Mouse (Mus musculus): ENCODE measurements around the gene Aldh3b3. TPM values are rescaled to one million over a fixed set of nuclear protein-coding genes. Genes with fewer than 3 reads are reported as not detected.
"Not testable (repeated sequence)": the region's sequence is repeated elsewhere in the genome, so short reads cannot be mapped to it uniquely, and the experiment has no call there.

Gene Aldh3b3
- total and polyA plus RNA-seq, 3 experiments, result not detected

- Histone ChIP-seq H3K9me3 (replicated peaks; ENCODE audit: low read length) (no peaks in the 10 kb centered on the region), H3K9ac (ENCODE audit: insufficient read depth, low read depth) (no peak overlapping the region), H3K36me3 (replicated peaks in 1 of 2; ENCODE audit: control insufficient read depth in 1 of 2, insufficient read depth in 1 of 2, low read length in 1 of 2) (no peaks in the 10 kb centered on the region), H3K27ac (ENCODE audit: insufficient read depth, low read depth) (no peak overlapping the region), H3K79me2 (replicated peaks; ENCODE audit: control insufficient read depth, extremely low read depth, insufficient read depth, poor library complexity, severe bottlenecking) (no peaks in the 10 kb centered on the region), H3K4me2 (ENCODE audit: insufficient read depth, low read depth, poor library complexity, severe bottlenecking) (no peak overlapping the region), H3K4me3 (replicated peaks in 1 of 3; ENCODE audit: low read depth in 2 of 3, low read length in 2 of 3, poor library complexity in 1 of 3) (no peak overlapping the region), H3K4me1 (ENCODE audit: control insufficient read depth in 1 of 2, insufficient read depth in 2 of 2) (peaks cover 2 to 17% of the 10 kb centered on the region in 2 experiments; a peak in 3 of 4 replicates), H3K27me3 (replicated peaks) (no peaks in the 10 kb centered on the region)
- in situ Hi-C loops (cut with MboI; ENCODE audit: low pct_ligation_motif_present, low pct_unique_long_range_greater_than_20kb, low sequenced_read_pairs), result no loop called here
- no peak for TF ChIP-seq RCOR1 (conservative IDR thresholded peaks at IDR 0.05; ENCODE audit: low read depth, low read length)
- no peak for TF ChIP-seq USF2 (conservative IDR thresholded peaks at IDR 0.05; ENCODE audit: low read depth, low read length)
- TF ChIP-seq MAZ (IDR thresholded peaks at IDR 0.05; ENCODE audit: low read depth, low read length), result no peak
- TF ChIP-seq IRF4 (IDR thresholded peaks at IDR 0.05; ENCODE audit: low read depth, low read length), result no peak
- no peak for TF ChIP-seq UBTF (IDR thresholded peaks at IDR 0.05; ENCODE audit: low read depth, low read length)
- no peak for TF ChIP-seq MYC (IDR thresholded peaks at IDR 0.05; ENCODE audit: low read depth, low read length)
- no peak for TF ChIP-seq ELF1 (IDR thresholded peaks at IDR 0.05; ENCODE audit: low read depth, low read length)
- no peak for TF ChIP-seq ETS1 (conservative IDR thresholded peaks at IDR 0.05; ENCODE audit: low read depth, low read length)
- no peak for TF ChIP-seq ZNF384 (IDR thresholded peaks at IDR 0.05; ENCODE audit: low read depth, low read length)
- TF ChIP-seq EP300 (IDR thresholded peaks at IDR 0.05; ENCODE audit: low read length), result no peak
- TF ChIP-seq NRF1 (IDR thresholded peaks at IDR 0.05; ENCODE audit: low read depth, low read length), result no peak
- no peak for TF ChIP-seq RAD21 (IDR thresholded peaks at IDR 0.05; ENCODE audit: low read depth, low read length)
- no peak for TF ChIP-seq ZC3H11A (IDR thresholded peaks at IDR 0.05; ENCODE audit: low read depth, low read length)
- no peak for TF ChIP-seq HCFC1 (IDR thresholded peaks at IDR 0.05; ENCODE audit: low read depth, low read length)
- DNase-seq (ENCODE audit: extremely low read depth), result no peak
- dilution Hi-C loops (cut with MboI; ENCODE audit: extremely low pct_ligation_motif_present, extremely low pct_unique_long_range_greater_than_20kb, low sequenced_read_pairs), result no loop called here
Measured at GRCm38 (mm10) chr19:3960211-3960610, 1.8 kb downstream of the Aldh3b3 start.

- H3K9me3 ChIP-seq (replicated peaks; ENCODE audit: low read length); H3K9ac ChIP-seq (ENCODE audit: insufficient read depth, low read depth); H3K27me3 ChIP-seq (replicated peaks); H3K27ac ChIP-seq (ENCODE audit: insufficient read depth, low read depth); H3K36me3 ChIP-seq (replicated peaks in 1 of 2; ENCODE audit: control insufficient read depth in 1 of 2, insufficient read depth in 1 of 2, low read length in 1 of 2); H3K4me2 ChIP-seq (ENCODE audit: insufficient read depth, low read depth, poor library complexity, severe bottlenecking); dilution Hi-C loops (cut with MboI; ENCODE audit: extremely low pct_ligation_motif_present, extremely low pct_unique_long_range_greater_than_20kb, low sequenced_read_pairs); H3K4me3 ChIP-seq (replicated peaks in 1 of 3; ENCODE audit: low read depth in 2 of 3, low read length in 2 of 3, poor library complexity in 1 of 3); H3K79me2 ChIP-seq (replicated peaks; ENCODE audit: control insufficient read depth, extremely low read depth, insufficient read depth, poor library complexity, severe bottlenecking); in situ Hi-C loops (cut with MboI; ENCODE audit: low pct_ligation_motif_present, low pct_unique_long_range_greater_than_20kb, low sequenced_read_pairs); DNase-seq (ENCODE audit: extremely low read depth): not testable (repeated sequence)
- peaks cover 0 to 17% of the 10 kb centered on the region in 2 experiments; a peak in 3 of 4 replicates for H3K4me1 ChIP-seq (ENCODE audit: control insufficient read depth in 1 of 2, insufficient read depth in 2 of 2)
Measured at GRCm38 (mm10) chr19:3961805-3962204, 3.4 kb downstream of the Aldh3b3 start.

- Histone ChIP-seq H3K4me1 (ENCODE audit: control insufficient read depth in 1 of 2, insufficient read depth in 2 of 2) (peaks cover 0 to 17% of the 10 kb centered on the region in 2 experiments; a peak in 3 of 4 replicates), H3K36me3 (replicated peaks in 1 of 2; ENCODE audit: control insufficient read depth in 1 of 2, insufficient read depth in 1 of 2, low read length in 1 of 2) (no peaks in the 10 kb centered on the region), H3K27ac (ENCODE audit: insufficient read depth, low read depth) (no peak overlapping the region), H3K9ac (ENCODE audit: insufficient read depth, low read depth) (no peak overlapping the region), H3K79me2 (replicated peaks; ENCODE audit: control insufficient read depth, extremely low read depth, insufficient read depth, poor library complexity, severe bottlenecking) (no peaks in the 10 kb centered on the region), H3K4me3 (replicated peaks in 1 of 3; ENCODE audit: low read depth in 2 of 3, low read length in 2 of 3, poor library complexity in 1 of 3) (no peak overlapping the region), H3K9me3 (replicated peaks; ENCODE audit: low read length) (no peaks in the 10 kb centered on the region), H3K27me3 (replicated peaks) (no peaks in the 10 kb centered on the region), H3K4me2 (ENCODE audit: insufficient read depth, low read depth, poor library complexity, severe bottlenecking) (no peak overlapping the region)
- peak; percentile 60 for DNase-seq (ENCODE audit: extremely low read depth)
- in situ Hi-C loops (cut with MboI; ENCODE audit: low pct_ligation_motif_present, low pct_unique_long_range_greater_than_20kb, low sequenced_read_pairs) (no loop called here), dilution Hi-C loops (cut with MboI; ENCODE audit: extremely low pct_ligation_motif_present, extremely low pct_unique_long_range_greater_than_20kb, low sequenced_read_pairs) (no loop called here)
- TF ChIP-seq POLR2A (IDR thresholded peaks at IDR 0.05; ENCODE audit: low read depth, low read length) (no peak), CTCF (conservative IDR thresholded peaks at IDR 0.05 in 1 of 2, IDR thresholded peaks at IDR 0.05 in 1 of 2; ENCODE audit: low read depth in 2 of 2, low read length in 2 of 2) (peak in 1 of 2 experiments; percentile 56; a peak in 3 of 4 replicates)
Measured at GRCm38 (mm10) chr19:3962469-3962868, 4.0 kb downstream of the Aldh3b3 start.
